Mouse (Mus musculus) CH12F3 (cell line): ENCODE data around the gene Ppp1r10.
"Not testable (repeated sequence)": the region's sequence is repeated elsewhere in the genome, so short reads cannot be mapped to it uniquely, and the experiment has no call there.

Experiments used
- in situ Hi-C: fragments of 300-500 bp; cut with MboI; formaldehyde crosslinking; loops from 2 replicates; pipeline ENCODE4 v1.14.3; 2020; ENCODE audit warnings: low sequenced_read_pairs

Gene Ppp1r10

DNA sequence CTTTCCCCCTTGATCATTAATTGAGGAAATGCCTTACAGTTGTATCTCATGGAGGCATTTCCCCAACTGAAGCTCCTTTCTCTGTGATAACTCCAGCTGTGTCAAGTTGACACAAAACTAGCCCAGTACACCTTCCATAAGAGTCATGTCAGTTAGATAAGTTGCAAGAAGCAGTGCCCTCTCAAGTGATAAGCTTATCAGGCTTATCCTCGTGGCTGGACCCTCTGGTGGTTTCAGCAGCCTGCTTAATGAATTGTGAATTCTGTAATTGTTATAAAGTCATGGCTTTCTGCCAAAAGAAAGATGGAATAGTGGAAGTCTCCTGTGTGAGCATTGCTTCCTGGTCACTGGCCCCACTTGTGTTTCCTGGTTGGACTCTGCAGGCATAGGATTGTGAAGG, 11.2 kb downstream of the Ppp1r10 start:
- in situ Hi-C loops, result no loop called here

DNA sequence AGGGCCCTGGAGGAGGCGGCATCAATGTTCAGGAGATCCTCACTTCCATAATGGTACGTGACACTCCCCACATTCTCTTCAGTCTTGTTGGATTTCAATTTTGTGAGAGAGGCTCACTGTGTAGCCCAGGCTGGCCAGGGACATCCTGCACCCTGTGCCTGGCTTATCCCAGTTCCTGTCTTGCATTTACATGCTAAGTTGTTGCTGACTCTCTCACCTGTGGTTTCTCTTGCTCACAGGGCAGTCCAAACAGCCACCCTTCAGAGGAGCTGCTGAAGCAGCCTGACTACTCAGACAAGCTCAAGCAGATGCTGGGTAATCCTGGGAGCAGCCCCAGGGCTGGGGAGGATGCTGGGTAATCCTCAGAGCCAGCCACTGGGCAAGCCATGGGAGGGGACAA, 13.3 kb downstream of the Ppp1r10 start:
- in situ Hi-C loops, result no loop called here

DNA sequence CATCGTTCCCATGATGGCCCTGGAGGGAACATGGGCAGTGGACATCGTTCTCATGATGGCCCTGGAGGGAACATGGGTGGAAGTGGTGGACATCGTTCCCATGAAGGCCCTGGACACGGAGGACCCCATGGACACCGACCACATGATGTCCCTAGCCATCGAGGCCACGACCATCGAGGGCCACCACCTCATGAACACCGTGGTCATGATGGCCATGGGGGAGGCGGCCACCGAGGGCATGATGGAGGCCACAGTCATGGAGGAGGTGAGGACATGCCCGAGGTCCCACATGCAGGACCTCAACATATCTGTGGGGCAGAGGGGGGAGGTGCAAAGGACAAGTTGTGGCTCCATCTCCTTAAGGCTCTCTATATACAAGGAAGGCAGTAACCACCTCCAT, 14.4 kb downstream of the Ppp1r10 start:
- in situ Hi-C loops, result no loop called here

DNA sequence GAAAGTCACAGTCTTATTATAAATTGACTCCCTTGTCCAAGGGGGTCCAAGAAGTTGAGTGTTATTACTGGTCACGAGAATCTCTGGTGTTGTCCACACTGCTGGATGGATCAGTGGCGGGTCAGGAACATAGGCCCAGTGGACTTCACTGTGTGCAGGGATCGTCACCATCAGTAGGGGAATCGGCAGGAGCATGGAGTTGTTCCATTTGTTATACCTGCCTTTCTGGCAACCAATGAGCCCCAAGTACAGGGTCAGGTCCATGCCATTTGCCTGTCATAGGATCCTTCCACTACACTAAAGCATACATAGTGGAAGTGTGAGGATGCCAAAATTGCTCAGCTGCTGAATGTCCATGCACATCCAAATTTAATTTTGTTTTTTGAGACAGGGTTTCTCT, 16.4 kb downstream of the Ppp1r10 start:
- in situ Hi-C loops, result no loop called here

DNA sequence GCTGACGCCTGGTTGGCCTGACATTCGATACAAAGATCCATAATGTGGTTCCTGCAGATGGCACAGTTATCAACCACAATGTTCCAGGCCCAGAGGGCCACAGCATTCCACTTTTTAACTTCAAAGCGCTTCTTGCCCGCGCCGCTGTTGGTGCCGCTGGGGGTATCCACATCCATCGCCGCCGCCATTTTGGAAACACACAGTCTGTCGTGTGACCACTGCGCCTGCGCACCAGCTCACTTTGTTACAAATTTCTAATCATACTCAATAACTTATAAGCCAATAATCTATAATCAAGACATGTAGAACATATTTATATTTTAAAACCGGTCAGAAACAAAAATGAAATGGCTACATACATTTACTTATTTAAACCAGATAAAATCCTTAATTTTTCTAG, 19.5 kb downstream of the Ppp1r10 start:
- in situ Hi-C loops, result not testable (repeated sequence)

DNA sequence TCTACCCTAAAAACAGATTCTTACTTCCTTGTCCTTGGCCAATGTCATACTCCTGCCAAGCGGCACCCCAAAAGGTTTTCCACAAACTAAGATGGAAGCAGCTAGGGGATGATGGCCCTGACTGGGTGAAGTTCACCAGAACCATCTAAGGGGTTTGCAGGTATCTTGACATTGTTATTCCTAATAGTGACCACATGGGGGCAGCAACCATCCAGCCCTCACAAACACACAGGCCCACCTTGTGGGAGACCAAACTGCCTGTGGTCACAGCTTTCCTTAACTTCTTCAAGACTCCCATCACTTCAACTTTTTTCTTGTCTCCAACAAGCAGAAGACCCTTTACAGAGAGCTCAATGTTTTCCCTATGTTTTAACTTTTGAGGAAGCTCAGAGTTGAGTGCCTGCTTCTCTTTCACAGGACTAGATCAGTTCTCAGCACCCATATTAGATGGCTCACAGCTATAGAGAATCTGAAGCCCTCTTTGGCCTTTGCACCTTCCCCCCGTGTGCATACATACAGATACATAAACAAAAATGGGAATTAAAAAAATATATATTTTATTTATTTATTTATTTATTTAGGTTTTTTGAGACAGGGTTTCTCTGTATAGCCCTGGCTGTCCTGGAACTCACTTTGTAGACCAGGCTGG, 21.6 kb downstream of the Ppp1r10 start:
- in situ Hi-C loops, result no loop called here

DNA sequence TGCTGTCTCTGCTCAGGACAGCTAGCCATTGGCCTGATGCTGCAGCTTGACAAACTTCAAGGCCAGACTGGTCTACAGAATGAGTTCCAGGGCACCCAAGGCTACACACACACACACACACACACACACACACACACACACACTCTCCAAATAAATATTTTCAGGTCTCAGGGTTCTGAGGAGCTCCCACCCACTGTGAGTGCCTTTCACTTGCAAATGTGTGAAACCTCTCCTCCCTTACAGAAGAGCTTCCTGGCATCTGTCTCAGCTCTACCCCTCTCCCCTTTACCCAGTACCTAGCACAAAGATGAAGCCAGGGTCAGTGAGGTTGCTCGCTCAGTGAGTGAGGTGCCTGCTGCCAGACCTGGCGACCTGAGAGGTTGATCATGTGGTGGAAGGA, 22.9 kb downstream of the Ppp1r10 start:
- in situ Hi-C loops, result no loop called here

DNA sequence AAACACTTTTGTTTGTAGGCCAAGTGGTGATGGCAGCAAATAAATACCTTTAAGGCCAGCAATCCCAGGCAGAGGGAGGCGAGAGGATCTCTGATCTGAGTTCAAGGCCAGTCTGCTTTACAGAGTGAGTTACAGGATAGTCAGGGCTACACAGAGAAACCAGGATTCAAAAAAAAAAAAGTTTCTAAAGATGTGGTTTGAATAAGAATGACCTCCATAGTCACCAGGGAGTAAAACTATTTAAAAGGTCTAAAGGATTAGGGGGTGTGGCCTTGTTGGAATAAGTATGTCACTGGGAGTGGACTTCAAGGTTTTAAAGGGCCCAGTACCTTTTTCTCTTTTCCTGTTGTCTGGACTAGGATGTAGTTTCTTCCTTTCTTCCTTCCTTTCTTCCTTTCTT, 23.7 kb downstream of the Ppp1r10 start:
- in situ Hi-C loops, result no loop called here

DNA sequence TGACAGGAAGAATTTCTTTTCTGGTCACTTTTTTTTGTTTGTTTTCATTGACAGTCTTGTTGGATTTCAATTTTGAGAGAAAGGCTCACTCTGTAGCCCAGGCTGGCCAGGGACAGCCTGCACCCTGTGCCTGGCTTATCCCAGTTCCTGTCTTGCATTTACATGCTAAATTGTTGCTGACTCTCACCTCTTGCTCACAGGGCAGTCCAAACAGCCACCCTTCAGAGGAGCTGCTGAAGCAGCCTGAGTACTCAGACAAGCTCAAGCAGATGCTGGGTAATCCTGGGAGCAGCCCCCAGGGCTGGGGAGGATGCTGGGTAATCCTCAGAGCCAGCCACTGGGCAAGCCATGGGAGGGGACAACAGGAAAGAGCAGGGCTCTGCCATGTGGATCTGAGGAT, 34.7 kb downstream of the Ppp1r10 start:
- in situ Hi-C loops, result not testable (repeated sequence)

DNA sequence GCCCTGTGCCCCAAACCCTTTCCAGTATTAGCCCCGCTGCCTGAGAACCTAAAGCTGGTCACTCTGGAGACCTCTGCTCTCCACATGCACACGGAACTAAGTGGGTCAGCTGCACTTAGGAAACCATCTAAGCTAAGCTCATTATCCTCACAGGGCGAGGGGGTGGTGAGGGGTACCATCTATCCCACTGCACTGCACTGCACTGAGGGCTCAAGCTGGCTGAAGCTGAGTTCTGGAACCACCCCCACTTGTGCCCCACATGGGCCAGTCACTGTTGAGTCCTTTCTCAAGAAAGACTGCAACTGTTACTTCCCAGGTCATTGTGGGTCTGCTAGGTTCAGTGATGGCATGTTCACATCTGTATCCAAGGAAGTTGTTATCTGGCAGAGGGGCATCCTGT, 36.3 kb downstream of the Ppp1r10 start:
- in situ Hi-C loops, result not testable (repeated sequence)

DNA sequence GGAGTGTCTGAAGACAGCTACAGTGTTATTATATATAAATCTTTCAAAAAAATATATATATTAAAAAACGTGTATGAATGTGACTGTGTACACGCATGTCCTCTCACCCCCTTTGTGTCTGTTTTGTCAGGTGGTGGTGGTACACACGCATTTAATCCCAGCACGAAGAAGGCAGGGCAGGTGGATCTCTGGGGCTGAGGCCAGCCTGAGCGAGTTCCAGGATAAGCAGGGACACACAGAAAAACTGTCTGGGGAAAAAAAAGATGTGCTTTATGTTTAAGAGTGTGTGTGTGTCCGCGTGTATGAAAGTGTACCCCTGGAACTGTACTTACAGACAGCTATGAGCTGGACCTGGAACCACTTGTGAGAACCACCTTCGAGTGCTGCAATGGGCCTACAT, 38.4 kb downstream of the Ppp1r10 start:
- in situ Hi-C loops, result no loop called here

DNA sequence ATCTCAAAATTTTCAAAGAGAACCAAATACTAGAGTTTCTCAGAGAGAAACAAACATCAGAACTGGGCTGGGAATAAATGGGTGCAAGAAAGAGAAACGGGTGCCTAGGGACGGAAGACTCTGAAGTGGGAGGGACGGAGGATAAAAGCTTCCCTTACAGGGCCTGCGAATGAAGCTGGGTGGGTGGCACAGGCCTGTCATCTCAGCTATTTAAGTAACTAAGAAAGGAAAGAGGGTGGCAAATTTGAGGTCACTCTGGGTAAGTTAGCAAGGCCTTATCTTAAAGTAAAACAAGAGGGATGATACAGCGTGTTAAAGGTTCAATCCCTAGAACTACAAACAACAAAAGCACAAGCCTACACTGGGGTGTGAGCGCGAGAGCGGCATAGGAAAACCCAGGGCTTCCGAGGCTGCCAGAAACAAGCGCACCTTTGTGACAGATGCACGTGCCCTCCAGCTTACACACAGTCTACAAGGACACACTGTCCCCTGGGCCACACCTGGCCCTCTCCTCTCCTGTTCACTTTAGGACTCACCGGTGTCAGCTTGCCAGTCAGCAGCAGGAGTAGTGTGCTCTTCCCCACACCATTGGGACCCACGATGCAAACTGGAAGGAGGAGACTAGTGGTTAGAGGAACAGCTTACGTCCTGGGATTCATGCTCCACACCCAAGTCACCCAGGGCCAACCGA, 42.4 kb downstream of the Ppp1r10 start:
- in situ Hi-C loops, result no loop called here

DNA sequence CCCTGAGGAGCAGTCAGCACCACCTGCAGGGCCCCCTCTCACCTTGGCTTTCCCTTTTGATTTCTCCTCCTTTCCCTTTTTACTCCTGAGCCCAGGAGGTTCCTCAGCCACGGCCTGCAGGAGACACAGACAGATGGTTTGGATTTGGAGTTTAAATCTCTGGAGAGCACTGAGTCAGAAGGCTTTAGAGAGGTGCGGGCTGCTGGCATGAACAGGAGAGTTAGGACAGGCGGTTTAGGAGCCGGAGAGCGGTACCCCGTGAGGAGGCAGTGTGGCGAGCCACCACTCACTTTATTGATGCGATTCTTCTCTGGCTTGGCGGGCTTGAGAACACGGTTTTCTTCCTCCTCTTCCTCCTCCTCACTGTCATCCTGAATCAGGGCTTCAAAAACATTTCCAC, 47.0 kb downstream of the Ppp1r10 start:
- in situ Hi-C loops, result no loop called here

DNA sequence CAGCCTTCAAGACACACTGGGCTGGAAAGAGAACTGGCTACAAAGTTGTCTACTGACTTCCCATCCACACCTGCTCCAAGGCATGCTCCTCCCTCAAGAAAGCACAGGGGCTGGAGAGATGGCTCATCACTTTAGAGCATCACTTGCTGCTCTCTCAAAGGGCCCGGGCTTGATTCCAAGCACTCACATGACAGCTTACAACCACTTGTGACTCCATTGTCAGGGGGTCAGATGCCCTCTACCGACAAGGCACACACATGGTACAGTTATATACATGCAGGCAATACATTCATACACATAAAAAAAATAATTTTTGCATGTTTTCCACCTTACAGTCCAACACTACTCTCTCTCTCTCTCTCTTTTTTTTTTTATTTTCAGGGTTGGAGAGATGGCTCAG, 51.4 kb downstream of the Ppp1r10 start:
- in situ Hi-C loops, result no loop called here

DNA sequence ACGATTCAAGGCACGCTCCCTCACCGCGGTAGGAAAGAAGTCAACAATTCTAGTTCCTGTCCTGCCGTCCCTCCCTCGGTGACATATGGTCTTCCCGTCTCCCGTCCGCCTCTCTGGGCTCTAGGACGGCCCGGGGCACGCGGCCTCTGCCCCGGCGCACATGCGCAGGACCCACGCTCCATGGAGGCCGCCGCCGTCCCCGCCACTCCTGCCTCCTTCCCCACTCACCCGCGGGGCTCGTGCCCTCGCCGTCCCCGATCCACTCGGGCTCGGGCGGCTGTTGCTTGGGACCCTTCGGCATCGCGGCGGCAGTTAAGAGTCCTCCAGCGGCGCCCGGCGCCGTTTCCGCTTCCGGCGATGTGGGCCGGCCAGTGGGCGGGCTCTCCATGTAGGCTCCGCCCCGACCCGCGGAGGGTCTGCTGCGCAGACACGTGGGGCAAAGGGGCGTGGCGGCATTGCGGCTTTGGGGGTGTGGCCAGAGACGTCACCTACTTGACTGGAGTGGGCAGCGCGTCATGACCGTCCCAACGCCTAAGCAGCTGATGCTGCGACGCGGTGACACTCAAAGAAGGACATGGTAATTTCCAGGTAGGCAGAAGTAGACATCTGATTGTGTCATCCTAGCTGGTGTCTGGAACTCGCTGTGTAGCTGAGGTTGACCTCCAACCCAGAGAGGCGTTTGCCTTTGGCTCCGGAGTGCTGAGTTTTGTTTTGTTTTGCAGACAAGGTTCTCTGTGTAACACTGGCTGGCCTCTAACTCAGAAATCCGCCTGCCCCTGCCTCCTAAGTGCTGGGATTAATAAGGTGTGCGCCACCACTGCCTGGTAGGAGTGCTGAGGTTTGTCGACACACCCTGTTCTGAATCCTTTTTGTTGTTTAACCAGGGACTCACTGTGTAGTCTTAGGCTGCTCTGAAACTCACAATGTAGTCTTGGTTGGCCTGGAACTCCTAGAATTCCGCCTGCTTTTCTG, 53.5 kb downstream of the Ppp1r10 start, which contains the start of gene Abcf1:
Abcf1 (minus strand) TSS at position 344 of the 972 bp plus-strand sequence.
- in situ Hi-C loops, result no loop called here

DNA sequence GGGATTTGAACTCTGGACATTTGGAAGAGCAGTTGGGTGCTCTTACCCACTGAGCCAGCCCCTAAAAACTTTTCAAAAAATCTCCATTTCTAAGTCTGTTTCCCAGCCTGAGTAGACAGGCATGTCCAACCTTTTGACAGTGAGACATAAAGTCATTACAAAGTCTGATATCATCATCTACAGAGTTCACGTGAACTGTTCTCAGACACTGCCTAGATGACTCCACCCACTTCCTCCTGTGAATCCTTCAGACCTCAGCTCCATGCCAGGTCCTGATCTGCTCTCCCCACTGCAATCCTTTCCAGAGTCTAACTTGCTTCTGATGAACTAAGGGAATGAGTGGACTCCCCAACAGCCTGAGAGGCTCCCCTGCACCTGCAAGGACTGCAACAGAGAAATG, 55.9 kb downstream of the Ppp1r10 start:
- in situ Hi-C loops, result no loop called here

DNA sequence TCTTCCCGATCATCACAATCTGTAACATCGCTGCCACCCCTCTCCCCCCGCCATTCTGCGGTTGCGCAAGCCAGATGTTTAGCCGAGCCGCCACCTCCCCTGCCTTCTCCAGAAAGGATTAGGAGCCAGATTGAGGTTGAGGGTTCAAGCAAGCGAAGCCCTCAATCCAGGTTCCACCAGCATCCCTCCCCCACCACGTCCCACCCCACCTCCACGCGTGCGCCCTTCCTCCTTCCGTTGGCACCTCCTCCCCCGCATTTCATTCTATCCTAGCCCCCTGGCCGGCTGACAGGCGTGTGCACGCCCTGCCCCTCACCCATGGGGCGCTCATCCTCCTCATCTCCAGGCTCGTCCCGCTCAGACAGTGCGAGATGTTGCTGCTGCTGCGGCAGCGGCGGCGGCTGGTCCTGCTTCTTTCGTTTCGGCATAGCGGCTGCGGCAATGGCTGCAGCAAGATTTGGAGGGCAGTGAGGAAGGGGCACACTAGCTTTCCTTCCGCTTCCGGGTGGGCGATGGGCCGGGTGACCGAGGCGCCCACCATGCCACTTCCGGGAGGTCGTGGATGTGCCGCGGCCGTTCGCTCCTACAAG, 62.7 kb downstream of the Ppp1r10 start:
- in situ Hi-C loops, result no loop called here

DNA sequence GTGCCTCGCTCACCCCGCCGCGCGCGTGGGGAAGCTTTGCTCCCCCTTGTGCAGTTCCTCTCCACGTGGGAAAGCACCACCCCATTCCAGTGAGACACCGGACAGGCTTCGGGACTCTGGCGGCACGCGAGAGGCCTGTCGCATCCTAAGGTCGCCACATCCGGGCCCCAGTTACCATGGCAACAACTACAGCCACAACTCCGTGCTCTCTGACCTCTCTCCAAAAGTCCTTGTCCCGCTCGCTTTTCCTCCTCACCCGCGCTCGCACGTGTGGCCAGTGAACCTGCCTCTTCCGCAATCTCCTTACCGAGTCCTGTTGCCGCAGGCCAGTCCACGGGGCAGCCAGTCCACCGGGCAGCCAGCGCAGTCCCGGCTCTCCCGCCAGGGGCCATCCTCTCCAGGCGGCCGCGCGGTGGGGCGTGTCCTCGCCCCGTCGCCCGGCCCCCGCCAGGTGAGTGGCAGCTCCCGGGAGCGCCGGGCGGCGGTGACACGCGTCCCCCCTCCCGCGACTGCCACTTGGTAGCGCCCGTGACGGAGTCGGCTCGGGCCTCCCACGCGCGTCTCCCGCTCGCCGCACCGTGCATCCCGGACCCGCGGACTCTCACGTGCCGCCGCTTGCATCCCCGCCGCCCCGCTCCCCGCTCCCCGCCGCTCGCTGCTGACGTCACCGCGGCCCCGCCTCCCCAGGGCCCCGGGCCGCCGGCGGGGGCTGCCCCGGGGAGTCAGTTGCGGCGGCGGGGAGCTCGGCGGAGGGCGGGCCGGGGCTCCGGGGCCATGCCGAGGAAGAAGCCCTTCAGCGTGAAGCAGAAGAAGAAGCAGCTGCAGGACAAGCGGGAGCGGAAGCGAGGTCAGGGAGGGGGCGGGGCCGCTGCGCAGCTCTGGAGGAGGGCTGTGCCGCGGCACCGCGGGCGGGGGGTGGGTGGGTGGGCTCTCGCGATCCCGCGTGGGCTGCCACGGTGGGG, 63.4 kb downstream of the Ppp1r10 start, which contains the start of the genes Gnl1 and Prr3:
Gnl1 (plus strand) TSS at position 451 of the 962 bp plus-strand sequence.
Prr3 (minus strand) TSS at position 836 of the 962 bp plus-strand sequence.
- in situ Hi-C loops, result no loop called here

DNA sequence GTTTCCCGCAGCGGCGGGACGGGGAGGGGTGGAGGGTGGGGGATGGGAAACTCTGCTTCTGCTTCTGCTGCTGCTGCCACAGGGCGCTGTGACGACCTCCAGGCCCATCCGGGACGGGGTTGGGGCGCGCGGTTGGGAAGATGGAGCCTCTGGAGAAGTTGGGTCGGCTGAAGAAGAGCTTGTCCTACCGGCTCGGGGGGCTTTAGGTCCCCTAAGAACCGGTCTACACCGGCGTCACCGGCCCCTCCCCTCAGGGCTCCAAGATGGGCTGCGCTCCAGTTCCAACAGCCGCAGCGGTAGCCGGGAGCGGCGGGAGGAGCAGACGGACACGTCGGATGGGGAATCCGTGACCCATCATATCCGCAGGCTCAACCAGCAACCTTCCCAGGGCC, 64.1 kb downstream of the Ppp1r10 start:
- in situ Hi-C loops, result no loop called here

DNA sequence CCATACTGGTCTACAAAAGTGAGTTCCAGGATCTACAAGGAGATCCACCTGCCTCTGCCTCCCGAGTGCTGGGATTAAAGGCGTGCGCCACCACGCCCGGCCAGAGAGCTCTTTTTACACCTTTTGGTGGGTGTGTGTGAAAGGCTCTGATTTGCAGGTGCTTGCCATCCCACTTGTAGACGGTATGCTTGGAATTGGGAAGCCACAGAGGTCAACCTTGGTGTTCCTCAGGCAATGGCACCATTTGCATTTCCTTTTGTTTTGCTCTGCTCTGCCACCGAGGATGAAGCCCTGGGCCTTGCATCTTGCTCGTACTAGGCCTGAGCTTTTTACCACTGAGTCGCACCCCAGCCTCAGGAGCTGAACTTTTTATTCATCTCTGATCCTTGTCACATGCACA, 65.5 kb downstream of the Ppp1r10 start:
- in situ Hi-C loops, result no loop called here
